Comparison of ENCODE assay signal across 11 mouse cellular contexts in the genomic region with DNA sequence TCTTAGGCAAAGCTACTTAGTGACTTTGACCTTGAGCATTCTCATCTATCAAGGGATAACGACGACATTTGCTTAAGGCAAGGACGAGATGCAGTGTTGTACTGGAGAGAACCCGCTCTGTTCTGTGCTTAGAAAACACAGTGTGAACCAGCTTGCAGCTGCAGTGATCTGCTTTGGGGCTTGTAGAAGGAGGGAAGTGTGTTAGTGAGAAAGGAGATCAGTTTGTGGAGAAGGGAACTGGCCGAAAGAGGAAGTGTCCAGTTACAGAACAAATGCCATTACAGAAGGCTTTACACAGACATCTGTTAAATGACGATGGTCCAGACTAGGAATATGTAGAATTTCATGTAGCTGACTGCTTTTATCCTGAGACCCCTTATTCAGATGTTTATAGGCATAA.
A peak's percentile ranks its signal among the peaks of the same experiment; 100 is the strongest.
DNase-seq lines count a peak whose midpoint lies in the region; ATAC-seq and TF ChIP-seq lines count a peak whose summit lies in the region.
"Had no signal": no experiment of that assay in that cellular context is flagged by ENCODE, and none has a peak within 500 bp of the region (broad histone marks: within the 10 kb centered on the region; RNA-seq: fewer than 3 reads in every experiment).

No protein-coding gene starts in this region.

- DNase-seq in forebrain, embryonic 10.5 days (ENCODE audit: extremely low spot score, low spot score) = no peak
- DNase-seq in forebrain, postnatal 0 days = no peak
- DNase-seq in spleen, postnatal 36 days (ENCODE audit: low spot score in 2 of 2) = peak; percentile 29 to 31
- DNase-seq in spleen, postnatal 14 days (ENCODE audit: low spot score in 2 of 2) = no peak
- no peak for DNase-seq in gastrocnemius, postnatal 25 days
- DNase-seq in heart, adult 11 months = no peak
- DNase-seq: adrenal gland, postnatal 36 days; cerebellum, adult 18-20 months; right cerebral cortex, adult 18-20 months had no signal

- WGBS in forebrain, embryonic 10.5 days = 56% methylated on average over 6 of the region's 6 CpGs
- 51% methylated on average over 6 of the region's 6 CpGs for WGBS in forebrain, postnatal 0 days
- 14% methylated on average over 6 of the region's 6 CpGs for WGBS in limb, embryonic 12.5 days
- WGBS in liver, embryonic 12.5 days (ENCODE audit: insufficient replicate concordance) = 22% methylated on average over 6 of the region's 6 CpGs

- no peaks in the 10 kb centered on the region for H3K36me3 ChIP-seq in forebrain, embryonic 10.5 days (replicated peaks)
- no peaks in the 10 kb centered on the region for H3K36me3 ChIP-seq in forebrain, postnatal 0 days (ENCODE audit: insufficient read depth)
- H3K36me3 ChIP-seq in limb, embryonic 12.5 days = no peaks in the 10 kb centered on the region
- H3K36me3 ChIP-seq in liver, embryonic 12.5 days = no peaks in the 10 kb centered on the region

- H3K9ac ChIP-seq in forebrain, postnatal 0 days = no peak overlapping the region
- H3K9ac ChIP-seq in limb, embryonic 12.5 days (replicated peaks) = no peak overlapping the region
- no peak overlapping the region for H3K9ac ChIP-seq in liver, embryonic 12.5 days

- H3K4me1 ChIP-seq in forebrain, embryonic 10.5 days = peaks cover 63% of the 10 kb centered on the region
- H3K4me1 ChIP-seq in forebrain, postnatal 0 days (ENCODE audit: insufficient read depth) = no peaks in the 10 kb centered on the region
- peaks cover 63% of the 10 kb centered on the region for H3K4me1 ChIP-seq in limb, embryonic 12.5 days (replicated peaks)
- H3K4me1 ChIP-seq in liver, embryonic 12.5 days = peaks cover 33% of the 10 kb centered on the region

- H3K4me3 ChIP-seq in forebrain, embryonic 10.5 days = no peak overlapping the region
- no peak overlapping the region for H3K4me3 ChIP-seq in forebrain, postnatal 0 days (ENCODE audit: low read depth, low read length)
- no peak overlapping the region for H3K4me3 ChIP-seq in limb, embryonic 12.5 days (replicated peaks)
- H3K4me3 ChIP-seq in liver, embryonic 12.5 days = no peak overlapping the region

- no peak for TF ChIP-seq CTCF in forebrain, postnatal 0 days (IDR thresholded peaks at IDR 0.05; ENCODE audit: low read depth)

- peak overlapping the region; percentile 72; the same call in 1 of the 2 replicates for H3K27ac ChIP-seq in forebrain, embryonic 10.5 days
- no peak overlapping the region for H3K27ac ChIP-seq in forebrain, postnatal 0 days (ENCODE audit: low read depth, low read length)
- peak overlapping the region; percentile 73 for H3K27ac ChIP-seq in limb, embryonic 12.5 days
- H3K27ac ChIP-seq in liver, embryonic 12.5 days = no peak overlapping the region

- no peak for ATAC-seq in forebrain, postnatal 0 days
- no peak for ATAC-seq in limb, embryonic 12.5 days (ENCODE audit: insufficient number of reproducible peaks, insufficient read depth, low FRiP score, low TSS enrichment, low read depth)
- ATAC-seq in liver, embryonic 12.5 days = no peak

- H3K27me3 ChIP-seq in forebrain, embryonic 10.5 days (ENCODE audit: poor library complexity, severe bottlenecking) = no peaks in the 10 kb centered on the region
- no peaks in the 10 kb centered on the region for H3K27me3 ChIP-seq in forebrain, postnatal 0 days (ENCODE audit: insufficient read depth, low read length)
- no peaks in the 10 kb centered on the region for H3K27me3 ChIP-seq in limb, embryonic 12.5 days
- no peaks in the 10 kb centered on the region for H3K27me3 ChIP-seq in liver, embryonic 12.5 days (replicated peaks)

- H3K9me3 ChIP-seq in forebrain, embryonic 10.5 days = no peaks in the 10 kb centered on the region
- H3K9me3 ChIP-seq in forebrain, postnatal 0 days (ENCODE audit: low read length) = no peaks in the 10 kb centered on the region
- no peaks in the 10 kb centered on the region for H3K9me3 ChIP-seq in limb, embryonic 12.5 days
- H3K9me3 ChIP-seq in liver, embryonic 12.5 days (replicated peaks) = no peaks in the 10 kb centered on the region

- H3K4me2 ChIP-seq in forebrain, postnatal 0 days (ENCODE audit: low read depth) = no peak overlapping the region
- H3K4me2 ChIP-seq in limb, embryonic 12.5 days = no peak overlapping the region
- H3K4me2 ChIP-seq in liver, embryonic 12.5 days = no peak overlapping the region

Comparison
In these comparisons a context has a peak if more than half of its experiments do, and no peak if none do; other contexts are left out.
1. DNase-seq: peak in spleen, postnatal 36 days (2 of 2); none in forebrain, embryonic 10.5 days (single experiment), forebrain, postnatal 0 days (single experiment), spleen, postnatal 14 days (0 of 2), gastrocnemius, postnatal 25 days (single experiment) and heart, adult 11 months (single experiment).
2. H3K27ac ChIP-seq: peak in forebrain, embryonic 10.5 days (single experiment) and limb, embryonic 12.5 days (single experiment); none in forebrain, postnatal 0 days (single experiment) and liver, embryonic 12.5 days (single experiment).